Mouse (Mus musculus) liver, embryonic 14.5 days (tissue): ENCODE measurements at regions not wholly inside any gene's neighbourhood (a gene's known extent, or its start where the extent isn't known, plus 50 kb on each side); places are given as distances from the start of the nearest gene placed in this dataset.

Source experiments
- ATAC-seq: fragments of 200-750 bp; cut with Nextera tagmentation; 2 replicates; pipeline ENCODE4 v1.8.0; 2017; ENCODE audit warnings: moderate number of reproducible peaks, mild to moderate bottlenecking, moderate library complexity; ENCODE audit not compliant: insufficient read depth
- DNase-seq, 3 experiments: peaks; one replicate each; pipeline ENCODE4 v3.0.0-alpha.2; 2012 to 2013; ENCODE audit warnings: low read depth in 3 of 3, low spot score in 3 of 3
- H3K27ac ChIP-seq: fragments of 300-500 bp; sonication (generic); 2 replicates; pipeline ENCODE4 v1.5.1; 2014; ENCODE audit warnings: moderate library complexity, mild to moderate bottlenecking, control low read depth, inconsistent platforms
- H3K27me3 ChIP-seq: fragments of 300-500 bp; sonication (generic); 2 replicates; pipeline ENCODE4 v1.6.1; 2014; ENCODE audit warnings: mild to moderate bottlenecking, low read length, moderate library complexity; ENCODE audit not compliant: control insufficient read depth, insufficient read depth
- H3K36me3 ChIP-seq: fragments of 300-500 bp; sonication (generic); replicated peaks from 2 replicates; pipeline ENCODE4 v1.6.1; 2014; ENCODE audit warnings: low read depth; ENCODE audit not compliant: control insufficient read depth, insufficient read depth
- H3K4me1 ChIP-seq, 2 experiments: fragments of 200-500 bp in 1 of 2; fragments of 300-500 bp in 1 of 2; sonication (generic) in 1 of 2; replicated peaks; 2 replicates each; pipeline ENCODE4 v1.6.1; 2012 to 2014; ENCODE audit warnings: antibody characterized with exemption in 1 of 2, inconsistent platforms in 1 of 2, low read length in 1 of 2; ENCODE audit not compliant: control insufficient read depth in 2 of 2, insufficient read depth in 2 of 2
- H3K4me2 ChIP-seq: fragments of 300-500 bp; sonication (generic); 2 replicates; pipeline ENCODE4 v1.6.1; 2014; ENCODE audit warnings: low read depth, mild to moderate bottlenecking, control low read depth, moderate library complexity
- H3K4me3 ChIP-seq, 2 experiments: fragments of 200-500 bp in 1 of 2; fragments of 300-500 bp in 1 of 2; sonication (generic) in 1 of 2; 2 replicates each; pipeline ENCODE4 v1.5.1; 2012 to 2014; ENCODE audit warnings: low read depth in 2 of 2, low read length in 2 of 2, mild to moderate bottlenecking in 2 of 2, control low read depth in 1 of 2, inconsistent platforms in 1 of 2, moderate library complexity in 1 of 2; ENCODE audit not compliant: insufficient read depth in 1 of 2
- H3K9ac ChIP-seq: fragments of 300-500 bp; sonication (generic); replicated peaks from 2 replicates; pipeline ENCODE4 v1.6.1; 2014; ENCODE audit warnings: mild to moderate bottlenecking, control low read depth, moderate library complexity
- H3K9me3 ChIP-seq: fragments of 300-500 bp; sonication (generic); 2 replicates; pipeline ENCODE4 v1.6.1; 2016; ENCODE audit warnings: low read length, mixed read lengths; ENCODE audit not compliant: control insufficient read depth
- CTCF ChIP-seq: IDR thresholded peaks from 2 replicates; pipeline ENCODE4 v1.5.1; 2016; ENCODE audit warnings: antibody characterized with exemption, low read depth, control low read depth
- EP300 ChIP-seq: IDR thresholded peaks from 2 replicates; pipeline ENCODE4 v1.6.1; 2016; ENCODE audit warnings: antibody characterized with exemption, low read depth
- WGBS: fragments of 180-500 bp; shearing (Covaris S2); extraction: QIAGEN DNeasy Blood & Tissue Kit; methylation state at CpG from one replicate; pipeline ENCODE4 v1.1.7; 2014; ENCODE audit not compliant: insufficient replicate concordance; 5-methylcytosine and 5-hydroxymethylcytosine counted together

GRCm38 (mm10) chr6:116974841-116975240 lies 193.5 kb upstream of the Cxcl12 start:
- H3K4me2 ChIP-seq, result no peak overlapping the region
- no peaks in the 10 kb centered on the region for H3K9me3 ChIP-seq
- WGBS, result 51% methylated on average over 3 of the region's 3 CpGs
- TF ChIP-seq EP300 (no peak), CTCF (no peak)
- ATAC-seq, result no peak
- no peaks in the 10 kb centered on the region for H3K4me1 ChIP-seq
- H3K27me3 ChIP-seq, result no peaks in the 10 kb centered on the region
- no peak overlapping the region for H3K9ac ChIP-seq
- DNase-seq, result no peak
- H3K4me3 ChIP-seq, result no peak overlapping the region
- no peak overlapping the region for H3K27ac ChIP-seq
- no peaks in the 10 kb centered on the region for H3K36me3 ChIP-seq

- Histone ChIP-seq H3K4me2 (no peak overlapping the region), H3K36me3 (no peaks in the 10 kb centered on the region), H3K27me3 (no peaks in the 10 kb centered on the region), H3K9ac (no peak overlapping the region), H3K4me3 (no peak overlapping the region), H3K27ac (no peak overlapping the region), H3K9me3 (no peaks in the 10 kb centered on the region), H3K4me1 (no peaks in the 10 kb centered on the region)
- DNase-seq (no peak), ATAC-seq (no peak)
- WGBS, result 18% methylated on average over 10 of the region's 10 CpGs
- TF ChIP-seq EP300 (no peak), CTCF (no peak)
Observed at GRCm38 (mm10) chr6:116980349-116980995, 187.9 kb upstream of the Cxcl12 start.

- ATAC-seq (no peak), DNase-seq (no peak)
- H3K27me3 ChIP-seq, result no peaks in the 10 kb centered on the region
- H3K4me2 ChIP-seq, result no peak overlapping the region
- H3K9me3 ChIP-seq, result no peaks in the 10 kb centered on the region
- H3K4me3 ChIP-seq, result no peak overlapping the region
- H3K4me1 ChIP-seq, result no peaks in the 10 kb centered on the region
- H3K27ac ChIP-seq, result no peak overlapping the region
- no peak for TF ChIP-seq EP300
- TF ChIP-seq CTCF, result no peak
- H3K9ac ChIP-seq, result no peak overlapping the region
- H3K36me3 ChIP-seq, result no peaks in the 10 kb centered on the region
- 59% methylated on average over 4 of the region's 4 CpGs for WGBS
Observed at GRCm38 (mm10) chr6:116985147-116985737, 183.1 kb upstream of the Cxcl12 start.

DNA sequence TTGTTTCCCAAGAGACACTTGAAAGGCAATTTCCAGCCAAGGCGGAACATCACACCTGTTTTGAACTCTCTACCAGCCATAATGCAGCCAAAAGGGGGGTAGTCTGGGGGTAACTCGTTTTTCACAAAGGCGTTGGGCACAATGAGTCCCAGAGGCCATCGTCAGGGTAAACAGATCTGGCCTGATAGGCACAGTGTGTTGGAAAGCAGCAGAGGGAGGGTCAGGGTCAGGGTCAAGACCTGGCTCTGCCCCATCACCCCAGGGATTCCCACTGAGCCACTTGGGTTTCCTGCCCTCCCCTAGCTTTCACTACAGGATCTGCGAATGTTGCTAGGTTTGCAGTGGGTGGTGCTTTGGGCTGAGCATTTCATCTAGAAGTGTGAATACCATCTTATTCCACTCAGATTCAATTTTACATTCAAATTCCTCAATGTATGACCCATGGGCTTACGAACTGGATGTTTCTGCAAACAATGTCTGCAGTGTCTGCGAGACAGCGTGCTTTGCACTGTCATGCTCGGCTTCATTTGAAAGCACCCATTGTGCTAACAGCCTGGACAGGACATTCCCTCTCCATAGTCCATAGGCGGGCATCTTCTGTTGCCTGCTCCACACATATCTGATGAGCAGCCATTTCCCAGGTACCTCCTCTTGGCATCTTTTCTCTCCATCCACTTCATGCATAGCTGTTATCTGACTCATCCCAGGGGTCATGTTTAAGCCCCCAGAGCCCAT lies 181.9 kb upstream of the Cxcl12 start:
- H3K27me3 ChIP-seq, result no peaks in the 10 kb centered on the region
- no peak overlapping the region for H3K4me2 ChIP-seq
- no peaks in the 10 kb centered on the region for H3K4me1 ChIP-seq
- H3K9me3 ChIP-seq, result no peaks in the 10 kb centered on the region
- 40% methylated on average over 10 of the region's 10 CpGs for WGBS
- no peak overlapping the region for H3K27ac ChIP-seq
- no peak overlapping the region for H3K9ac ChIP-seq
- no peak overlapping the region for H3K4me3 ChIP-seq
- TF ChIP-seq CTCF (no peak), EP300 (no peak)
- DNase-seq (no peak), ATAC-seq (no peak)
- H3K36me3 ChIP-seq, result no peaks in the 10 kb centered on the region

GRCm38 (mm10) chr6:116987243-116987642 lies 181.1 kb upstream of the Cxcl12 start:
- Histone ChIP-seq H3K9ac (no peak overlapping the region), H3K4me1 (no peaks in the 10 kb centered on the region), H3K9me3 (no peaks in the 10 kb centered on the region), H3K4me2 (no peak overlapping the region), H3K4me3 (no peak overlapping the region), H3K36me3 (no peaks in the 10 kb centered on the region), H3K27me3 (no peaks in the 10 kb centered on the region), H3K27ac (no peak overlapping the region)
- 55% methylated on average over 5 of the region's 5 CpGs for WGBS
- no peak for DNase-seq
- no peak for ATAC-seq
- no peak for TF ChIP-seq CTCF
- no peak for TF ChIP-seq EP300
